Mouse (Mus musculus) naive thymus-derived CD4-positive, alpha-beta T cell, adult 2 months (primary cell): Measurements from ENCODE around the gene Rab1b.
"Not testable (repeated sequence)": the region's sequence is repeated elsewhere in the genome, so short reads cannot be mapped to it uniquely, and the experiment has no call there.

ENCODE experiments used
- DNase-seq: peaks from one replicate; pipeline ENCODE4 v3.0.0-alpha.2; 2011; ENCODE audit warnings: low read depth

Rab1b gene

GRCm38 (mm10) chr19:5106731-5107191 lies at the start of gene Rab1b:
Gene Rab1b (minus strand): TSS chr19:5107072.
- DNase-seq = peak; percentile 99

- DNase-seq = no peak
Measured at GRCm38 (mm10) chr19:5152261-5152660, 45.4 kb upstream of the Rab1b start.

- no peak for DNase-seq
Measured at GRCm38 (mm10) chr19:5151741-5152140, 44.9 kb upstream of the Rab1b start.

- peak; percentile 66 for DNase-seq
Measured at GRCm38 (mm10) chr19:5151331-5151730, 44.5 kb upstream of the Rab1b start.

GRCm38 (mm10) chr19:5150358-5150757 lies 43.5 kb upstream of the Rab1b start:
- no peak for DNase-seq

GRCm38 (mm10) chr19:5149041-5149440 lies 42.2 kb upstream of the Rab1b start:
- not testable (repeated sequence) for DNase-seq

GRCm38 (mm10) chr19:5139640-5140039 lies 32.8 kb upstream of the Rab1b start:
- peak; percentile 66 for DNase-seq

GRCm38 (mm10) chr19:5131237-5131636 lies 24.4 kb upstream of the Rab1b start:
- no peak for DNase-seq

GRCm38 (mm10) chr19:5129770-5130169 lies 22.9 kb upstream of the Rab1b start:
- peak; percentile 52 for DNase-seq

- DNase-seq = no peak
Measured at GRCm38 (mm10) chr19:5124055-5124614, 17.3 kb upstream of the Rab1b start.

- DNase-seq = no peak
Measured at GRCm38 (mm10) chr19:5123241-5123640, 16.4 kb upstream of the Rab1b start.

- no peak for DNase-seq
Measured at GRCm38 (mm10) chr19:5122492-5122891, 15.6 kb upstream of the Rab1b start.

GRCm38 (mm10) chr19:5118384-5118698 lies 11.5 kb upstream of the Rab1b start, which contains the start of gene Klc2:
Gene Klc2 (minus strand): TSS chr19:5118560.
- DNase-seq = no peak

GRCm38 (mm10) chr19:5117494-5118383 lies 10.9 kb upstream of the Rab1b start:
- peak; percentile 80 for DNase-seq

GRCm38 (mm10) chr19:5113783-5114182 lies 6.9 kb upstream of the Rab1b start:
- no peak for DNase-seq

- DNase-seq = peak; percentile 52
Measured at GRCm38 (mm10) chr19:5109659-5110453, 3.0 kb upstream of the Rab1b start.

GRCm38 (mm10) chr19:5108702-5109101 lies 1.8 kb upstream of the Rab1b start:
- DNase-seq = no peak

- DNase-seq = no peak
Measured at GRCm38 (mm10) chr19:5108271-5108575, 1.4 kb upstream of the Rab1b start.

GRCm38 (mm10) chr19:5107556-5108270 lies 841 bp upstream of the Rab1b start:
- no peak for DNase-seq

- peak; percentile 46 for DNase-seq
Measured at GRCm38 (mm10) chr19:5106074-5106473, 798 bp downstream of the Rab1b start.

- peak; percentile 64 for DNase-seq
Measured at GRCm38 (mm10) chr19:5098363-5099143, 8.3 kb downstream of the Rab1b start, which contains the start of gene Cnih2. Gene Cnih2 (minus strand): TSS chr19:5098521.
